Mouse (Mus musculus): Measurements from ENCODE around the gene Acads.
"Not testable (repeated sequence)": the region's sequence is repeated elsewhere in the genome, so short reads cannot be mapped to it uniquely, and the experiment has no call there.

Acads gene

DNA sequence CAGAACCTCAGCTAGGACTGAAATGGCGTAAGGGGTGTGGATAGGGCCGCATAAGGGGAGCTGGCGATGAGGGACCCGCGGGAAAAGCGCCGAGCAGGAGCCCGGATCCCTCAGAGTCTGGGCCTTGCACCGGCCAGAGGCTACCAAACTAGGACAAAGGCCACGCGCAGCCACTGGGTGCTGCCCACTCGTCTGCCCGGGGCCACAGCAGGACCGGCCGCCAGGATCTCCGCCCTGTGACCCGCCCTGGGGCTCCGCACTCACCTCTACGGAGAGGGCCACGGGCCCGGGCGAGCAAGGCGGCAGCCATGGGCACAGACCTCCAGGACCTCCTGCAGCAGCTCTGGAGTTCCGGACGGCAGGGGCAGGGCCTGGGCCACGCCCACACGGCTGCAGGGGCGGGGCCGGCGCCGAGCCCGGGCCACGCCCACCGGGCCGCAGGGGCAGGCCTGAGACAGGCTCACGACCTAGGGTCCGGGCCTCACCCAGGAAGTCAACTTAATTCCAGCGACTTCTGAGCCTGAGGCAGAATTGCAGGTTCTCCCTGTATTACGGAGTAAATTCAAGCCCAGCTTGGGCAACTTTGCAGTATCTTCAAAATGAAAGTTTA, at the start of gene Acads:
TSS of gene Acads (minus strand) at position 386 of the 610 bp plus-strand sequence.
- peak; percentile 83 to 89 for DNase-seq (ENCODE audit: low spot score in 2 of 2)

DNA sequence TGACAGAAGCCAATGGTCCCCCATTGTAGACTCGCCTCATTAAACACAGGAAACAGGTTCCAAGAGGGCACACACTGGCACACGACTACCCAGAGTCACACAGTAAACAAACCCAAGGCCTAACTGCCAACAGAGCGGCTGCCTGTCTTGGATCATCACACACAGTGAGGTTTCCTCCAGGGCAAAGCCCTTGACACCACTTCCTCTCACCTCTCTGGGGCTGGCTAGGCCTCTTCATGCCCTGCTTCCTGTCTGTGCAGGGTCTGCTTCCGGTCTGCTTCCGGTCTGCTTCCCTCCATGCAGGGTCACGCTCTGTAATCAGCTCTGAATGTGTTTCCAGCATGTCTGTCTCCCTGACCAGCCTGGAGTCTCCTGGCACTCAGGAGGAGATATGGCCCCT, 48.2 kb upstream of the Acads start:
- DNase-seq (ENCODE audit: low spot score in 2 of 2), result peak; percentile 80 to 81

DNA sequence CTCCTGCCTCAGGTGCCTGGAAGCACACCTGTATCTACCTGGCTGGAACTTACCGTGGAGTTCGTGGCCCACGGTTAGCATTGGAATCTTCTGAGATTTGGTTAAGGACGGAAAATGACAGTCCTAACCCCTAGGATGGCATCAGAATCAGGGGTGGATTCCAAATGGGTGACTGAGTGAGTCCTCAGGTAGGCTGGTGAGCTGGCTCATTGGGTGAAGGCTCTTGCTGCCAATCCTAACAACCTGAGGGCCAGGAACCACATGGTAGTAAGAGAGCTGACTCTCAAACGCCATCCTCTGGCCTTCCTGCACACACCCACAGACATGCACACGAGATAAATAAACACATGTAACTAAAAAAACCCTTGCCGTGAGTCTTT, 47.7 kb upstream of the Acads start:
- DNase-seq (ENCODE audit: low spot score in 2 of 2), result no peak

DNA sequence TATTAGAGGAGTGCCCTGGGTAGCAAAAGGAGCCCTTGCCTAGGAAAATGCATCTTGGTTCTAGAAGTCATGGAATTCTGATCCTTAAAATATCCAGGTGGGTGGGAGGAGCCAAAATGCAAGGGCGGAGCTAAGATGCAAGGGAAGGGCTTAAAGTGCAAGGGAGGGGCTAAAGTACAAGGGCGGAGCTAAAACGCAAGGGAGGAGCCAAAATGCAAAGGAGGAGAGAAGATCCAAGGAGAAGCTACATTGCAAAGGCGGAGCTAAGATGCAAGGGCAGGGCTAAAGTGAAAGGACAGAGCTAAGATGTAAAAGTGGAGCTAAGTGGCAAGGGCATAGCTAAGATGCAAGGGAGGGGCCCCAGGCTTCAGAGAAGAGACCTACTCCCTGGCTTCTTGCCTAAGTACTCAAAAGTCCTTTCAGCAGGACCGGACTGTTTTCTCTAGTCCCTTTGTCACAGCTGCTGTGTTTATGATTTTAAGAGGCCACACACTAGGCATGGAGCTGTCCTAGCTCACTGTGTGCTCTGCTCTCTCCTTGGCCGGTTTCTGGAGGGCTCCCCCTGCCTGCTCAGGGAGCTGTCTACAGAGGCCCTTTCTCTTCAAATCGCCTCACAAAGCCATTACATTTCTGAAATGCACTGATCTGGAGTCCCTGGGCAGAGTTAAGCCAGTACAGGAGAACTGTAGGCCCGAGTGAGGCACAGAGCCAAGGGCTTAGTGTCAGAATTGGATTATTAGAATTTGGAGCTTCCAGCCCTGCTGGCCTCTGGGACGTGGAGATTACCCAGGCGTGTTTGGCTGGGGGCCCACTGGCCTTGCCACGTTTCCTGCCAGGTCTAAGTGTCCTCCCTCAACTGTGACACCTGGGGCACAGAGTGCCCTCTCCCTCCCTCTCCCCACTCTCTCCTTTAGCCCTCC, 47.0 kb upstream of the Acads start:
- DNase-seq (ENCODE audit: low spot score in 2 of 2), result no peak

DNA sequence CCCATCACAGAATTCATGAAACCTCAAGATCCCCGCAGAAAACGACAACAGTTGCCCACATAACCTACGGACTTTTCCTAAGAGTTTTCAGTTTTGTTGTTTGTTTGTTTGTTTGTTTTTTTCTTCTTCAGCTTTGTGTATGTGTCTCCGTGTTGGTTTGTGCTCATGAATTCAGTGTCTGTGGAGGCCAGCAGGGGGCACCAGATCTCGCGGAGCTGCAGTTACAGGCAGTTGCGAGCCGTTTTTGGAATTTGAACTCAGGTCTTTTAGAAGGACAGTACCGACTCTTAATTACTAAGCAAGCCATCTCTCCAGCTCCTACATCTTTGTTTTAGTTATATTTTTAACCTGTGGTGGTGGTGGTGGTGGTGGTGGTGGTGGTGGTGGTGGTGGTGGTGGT, 46.2 kb upstream of the Acads start:
- DNase-seq (ENCODE audit: low spot score in 2 of 2), result no peak

DNA sequence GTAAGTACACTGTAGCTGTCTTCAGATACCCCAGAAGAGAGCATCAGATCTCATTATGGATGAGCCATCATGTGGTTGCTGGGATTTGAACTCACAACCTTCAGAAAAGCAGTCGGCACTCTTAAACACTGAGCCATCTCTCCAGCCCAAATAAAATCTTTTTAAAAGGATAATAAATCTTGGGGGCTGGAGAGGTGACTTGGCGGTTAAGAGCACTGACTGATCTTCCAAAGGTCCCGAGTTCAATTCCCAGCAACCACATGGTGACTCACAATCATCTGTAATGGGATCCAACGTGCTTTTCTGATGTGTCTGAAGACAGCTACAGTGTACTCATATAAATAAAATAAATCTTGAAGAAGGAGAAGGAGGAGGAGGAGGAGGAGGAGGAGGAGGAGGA, 45.3 kb upstream of the Acads start:
- DNase-seq (ENCODE audit: low spot score in 2 of 2), result not testable (repeated sequence)

DNA sequence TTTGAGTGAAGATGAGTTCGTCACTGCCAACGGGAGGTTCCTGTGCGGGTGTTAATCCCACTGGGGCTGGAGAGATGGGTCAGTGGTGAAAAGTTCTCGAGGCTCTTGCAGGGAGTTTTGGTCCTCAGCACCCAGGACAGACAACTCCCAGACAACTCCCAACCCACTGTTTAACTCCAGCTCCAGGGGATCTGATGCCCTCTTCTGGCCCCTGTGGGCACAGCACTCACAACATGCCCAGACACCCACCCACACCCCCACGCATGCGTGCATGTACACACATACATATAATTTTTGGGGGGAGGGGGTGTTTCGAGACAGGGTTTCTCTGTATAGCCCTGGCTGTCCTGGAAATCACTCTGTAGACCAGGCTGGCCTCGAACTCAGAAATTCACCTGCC, 44.4 kb upstream of the Acads start:
- DNase-seq (ENCODE audit: low spot score in 2 of 2), result peak; percentile 61 to 69

DNA sequence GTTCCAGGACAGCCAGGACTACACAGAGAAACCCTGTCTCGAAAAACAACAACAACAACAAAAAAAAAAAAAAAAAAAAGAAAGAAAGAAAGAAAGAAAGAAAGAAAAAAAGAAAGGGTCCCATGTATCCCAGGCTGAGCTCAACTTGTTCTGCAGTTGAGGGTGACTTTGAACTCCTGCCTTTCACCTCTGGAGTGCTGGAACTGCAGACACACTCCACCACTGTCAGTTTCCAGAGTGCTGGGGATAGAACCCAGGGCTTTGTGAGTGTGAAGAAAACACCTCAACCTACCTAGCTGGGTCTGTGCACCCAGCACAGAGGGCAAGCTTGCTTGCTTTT, 42.8 kb upstream of the Acads start:
- DNase-seq (ENCODE audit: low spot score in 2 of 2), result not testable (repeated sequence)

DNA sequence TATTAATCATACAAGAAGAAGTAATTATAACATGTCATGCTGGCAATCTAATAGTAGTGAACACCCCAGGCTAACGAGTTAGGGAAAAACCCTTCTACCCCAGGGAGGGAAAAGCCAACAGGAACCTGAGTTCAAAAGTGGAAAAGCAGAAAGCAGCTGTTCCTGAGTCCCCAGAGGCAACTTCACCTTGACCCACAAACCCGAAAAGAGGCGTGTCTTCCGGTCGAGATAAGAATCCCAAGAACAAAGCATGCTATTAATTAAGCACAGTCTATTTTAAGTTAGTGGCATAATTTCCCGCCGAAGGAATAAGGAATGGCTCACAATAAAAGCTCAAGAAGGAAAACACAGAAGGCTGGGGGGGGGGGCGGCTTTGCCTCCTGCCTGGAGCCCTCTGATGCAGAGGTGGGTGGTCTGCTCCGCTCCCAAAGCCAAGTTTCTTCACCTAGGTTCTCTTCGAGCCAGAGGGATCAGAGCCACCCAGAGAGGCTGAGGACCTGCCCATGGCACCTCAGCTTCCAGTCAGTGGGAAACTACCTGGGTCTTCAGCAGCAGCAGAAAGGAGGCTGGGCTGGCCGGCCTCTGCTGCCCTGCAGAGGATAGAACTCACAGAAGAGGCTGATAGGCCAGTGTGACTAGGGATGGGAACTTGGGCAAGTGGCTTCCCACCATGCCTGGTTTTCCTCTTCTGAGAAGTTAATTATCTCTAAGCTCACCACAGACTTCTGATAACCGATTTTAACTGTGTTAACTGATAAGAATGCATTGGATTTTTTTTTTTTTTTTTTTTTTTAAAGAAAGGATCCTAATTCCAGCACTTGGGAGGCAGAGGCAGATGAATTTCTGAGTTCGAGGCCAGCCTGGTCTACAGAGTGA, 42.2 kb upstream of the Acads start:
- no peak for DNase-seq (ENCODE audit: low spot score in 2 of 2)

DNA sequence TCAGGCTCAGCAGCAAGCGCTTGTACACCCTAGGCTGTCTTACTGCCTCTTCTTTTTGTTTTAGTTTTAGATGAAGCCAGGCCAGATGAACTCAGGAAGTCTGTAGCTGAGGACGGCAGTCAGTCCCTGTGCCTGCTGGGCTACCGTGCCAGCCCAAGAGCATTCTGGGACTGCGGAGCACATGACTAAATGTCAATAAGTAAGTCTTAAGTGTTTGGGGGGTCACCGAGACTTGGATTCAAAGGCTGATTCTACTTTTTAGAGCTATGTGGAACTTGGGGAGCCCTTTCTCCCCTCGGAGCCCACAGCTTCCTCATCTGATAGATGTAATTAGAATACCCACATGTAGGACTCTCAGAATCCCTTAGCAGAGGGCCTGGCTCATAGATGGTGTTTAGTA, 41.5 kb upstream of the Acads start:
- DNase-seq (ENCODE audit: low spot score in 2 of 2), result no peak

DNA sequence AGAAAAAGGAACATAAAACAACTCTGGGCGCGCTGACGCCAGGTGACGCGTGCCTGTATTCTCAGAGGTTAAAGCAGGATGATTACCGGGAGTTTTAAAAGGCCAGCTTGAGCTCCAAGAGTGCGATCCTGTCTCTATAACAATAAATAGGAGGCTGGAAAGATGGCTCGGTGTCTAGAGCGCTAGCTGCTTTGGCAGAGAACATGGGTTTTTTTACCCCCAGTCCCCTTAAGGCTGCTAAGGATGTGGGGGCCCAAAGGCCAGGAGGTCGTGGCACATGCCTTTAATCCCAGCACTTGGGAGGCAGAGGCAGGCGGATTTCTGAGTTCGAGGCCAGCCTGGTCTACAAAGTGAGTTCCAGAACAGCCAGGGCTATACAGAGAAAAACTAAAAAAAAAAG, 40.0 kb upstream of the Acads start:
- DNase-seq (ENCODE audit: low spot score in 2 of 2), result no peak

DNA sequence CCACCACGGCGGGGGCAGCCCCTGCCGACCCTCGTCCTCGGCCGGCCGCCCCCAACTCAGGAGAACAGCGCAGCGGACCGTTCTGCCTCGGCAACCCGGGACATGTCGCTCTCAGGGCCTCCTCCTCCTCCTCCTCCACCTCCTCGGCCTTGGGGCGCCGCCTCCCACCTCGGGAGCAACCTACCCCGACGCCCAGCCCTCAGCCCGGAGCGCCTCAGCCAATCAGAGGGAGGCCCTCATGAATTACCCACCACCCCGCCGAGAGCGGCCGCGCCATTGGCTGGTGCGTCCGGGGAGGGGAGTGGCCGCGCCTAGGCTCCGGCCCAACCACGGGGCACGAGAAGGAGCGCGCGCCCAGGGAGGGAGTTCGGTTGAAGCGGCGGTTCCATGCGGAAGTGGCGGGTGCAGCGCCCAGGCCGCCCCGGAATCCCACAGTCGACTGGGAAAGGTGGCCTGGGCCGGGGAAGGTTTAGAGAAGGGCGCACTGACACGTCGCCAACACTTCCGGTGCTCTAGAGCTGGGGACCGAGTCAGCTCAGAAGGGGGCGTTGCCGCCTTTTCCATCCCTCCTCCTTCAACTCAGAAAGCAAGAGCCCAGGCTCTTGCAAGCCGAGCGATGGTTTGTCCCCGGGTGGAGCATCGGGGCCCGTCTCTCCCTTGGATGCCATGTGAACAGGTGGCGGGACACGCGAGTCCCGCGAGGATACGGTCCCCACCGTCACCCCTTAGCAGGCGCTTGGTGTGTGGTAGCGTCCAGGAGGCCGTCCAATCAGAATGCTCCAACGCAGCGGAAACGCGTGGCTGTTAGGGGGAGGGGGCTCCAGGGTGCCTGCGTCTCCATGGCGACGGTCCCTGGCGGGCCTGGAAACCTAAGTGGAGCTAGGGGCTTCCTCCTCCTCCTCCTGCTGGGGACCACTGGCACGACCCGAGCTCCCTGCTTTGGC, 39.2 kb upstream of the Acads start, which contains the start of gene Mlec:
TSS of gene Mlec (minus strand) at position 140 of the 944 bp plus-strand sequence.
- peak; percentile 98 to 100 for DNase-seq (ENCODE audit: low spot score in 2 of 2)

DNA sequence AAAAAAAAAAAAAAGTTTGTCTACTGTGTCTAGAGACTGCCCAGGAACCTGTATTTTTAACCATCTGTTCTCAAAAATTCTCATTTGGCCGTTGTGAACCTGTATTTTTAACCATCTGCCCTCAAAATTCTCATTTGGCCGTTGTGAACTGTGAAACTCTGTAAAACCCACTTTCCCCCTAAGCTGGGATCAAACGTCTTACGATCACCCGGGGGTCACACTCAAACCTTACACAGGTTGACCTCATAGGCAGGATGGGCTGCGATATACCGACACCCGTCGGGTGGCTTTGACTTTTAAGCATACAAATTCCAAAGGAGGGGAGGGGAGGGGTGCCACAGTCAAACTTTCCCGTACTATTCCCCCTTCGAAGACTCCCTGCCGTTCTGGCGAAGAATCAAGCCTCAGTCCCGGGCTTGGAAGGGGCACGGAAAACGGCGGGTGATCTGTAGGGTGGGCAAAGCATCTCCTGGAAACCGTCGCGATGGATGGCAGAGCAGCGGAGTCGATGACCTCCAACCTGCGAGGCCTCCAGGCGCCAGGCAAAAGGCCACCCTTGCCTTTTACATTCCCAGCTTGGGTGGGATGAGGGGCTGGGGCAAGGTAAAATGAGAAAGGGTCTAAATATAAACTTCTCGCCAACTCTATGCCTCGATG, 37.9 kb upstream of the Acads start:
- peak; percentile 34 to 37 for DNase-seq (ENCODE audit: low spot score in 2 of 2)

DNA sequence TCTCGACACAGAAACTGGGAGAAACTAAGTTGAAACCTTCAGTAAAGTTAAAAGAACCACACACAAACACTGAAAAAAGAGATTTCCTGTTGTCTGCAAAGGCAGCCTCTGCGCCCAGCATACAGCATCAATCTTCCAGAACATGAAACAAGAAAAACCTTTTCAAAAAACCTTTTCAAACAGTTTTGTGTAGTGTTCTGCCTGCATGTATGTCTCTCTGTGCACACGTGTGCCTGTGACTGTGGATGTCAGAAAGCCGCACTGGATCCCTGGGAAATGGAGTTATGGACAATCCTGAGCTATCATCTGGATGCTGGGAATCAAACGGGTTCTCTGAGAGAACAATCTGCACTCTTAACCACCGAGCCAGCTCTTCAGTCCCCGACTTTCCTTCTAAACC, 37.3 kb upstream of the Acads start:
- DNase-seq (ENCODE audit: low spot score in 2 of 2), result peak in 1 of 2 experiments; percentile 28

DNA sequence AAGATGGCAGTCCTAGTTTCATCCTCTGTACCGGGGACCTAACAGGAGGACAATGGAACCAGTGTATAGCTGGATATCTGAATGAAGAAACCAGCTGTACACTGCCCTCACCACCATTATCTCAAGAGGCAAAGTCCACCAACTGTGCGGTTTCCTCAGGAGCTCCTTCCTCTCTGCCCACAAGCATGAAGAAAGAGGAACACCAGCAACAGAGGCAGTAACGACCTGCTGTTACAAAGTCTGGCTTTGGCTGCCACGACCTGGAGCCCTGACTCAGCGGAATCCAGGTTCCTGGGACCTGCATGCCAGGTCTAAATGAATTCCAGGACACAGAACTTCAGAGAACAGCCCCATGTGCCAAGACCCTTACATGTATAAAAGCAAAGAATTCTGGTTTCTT, 36.7 kb upstream of the Acads start:
- no peak for DNase-seq (ENCODE audit: low spot score in 2 of 2)

DNA sequence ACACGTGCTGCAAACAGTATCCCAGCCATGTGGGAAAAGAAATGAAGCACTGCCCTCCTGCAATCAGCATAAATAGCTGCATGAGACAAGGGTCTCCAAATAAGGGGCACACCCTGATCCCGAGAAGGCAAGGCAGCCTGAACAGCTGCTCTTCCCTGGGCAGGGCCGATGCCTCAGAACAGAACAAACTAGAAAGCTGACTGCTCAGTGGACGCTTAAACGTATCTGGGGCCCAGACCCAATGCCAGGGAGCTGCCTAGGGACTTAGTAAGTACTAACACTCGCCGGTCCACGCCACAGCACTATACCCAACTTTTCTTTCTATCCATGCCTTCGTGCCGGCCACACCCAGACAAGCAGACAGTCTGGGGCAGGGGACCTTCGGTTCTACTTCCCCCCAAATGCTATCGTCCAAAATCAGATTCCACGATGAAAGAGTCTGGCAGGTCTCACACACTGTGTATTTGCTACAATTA, 36.0 kb upstream of the Acads start:
- no peak for DNase-seq (ENCODE audit: low spot score in 2 of 2)

DNA sequence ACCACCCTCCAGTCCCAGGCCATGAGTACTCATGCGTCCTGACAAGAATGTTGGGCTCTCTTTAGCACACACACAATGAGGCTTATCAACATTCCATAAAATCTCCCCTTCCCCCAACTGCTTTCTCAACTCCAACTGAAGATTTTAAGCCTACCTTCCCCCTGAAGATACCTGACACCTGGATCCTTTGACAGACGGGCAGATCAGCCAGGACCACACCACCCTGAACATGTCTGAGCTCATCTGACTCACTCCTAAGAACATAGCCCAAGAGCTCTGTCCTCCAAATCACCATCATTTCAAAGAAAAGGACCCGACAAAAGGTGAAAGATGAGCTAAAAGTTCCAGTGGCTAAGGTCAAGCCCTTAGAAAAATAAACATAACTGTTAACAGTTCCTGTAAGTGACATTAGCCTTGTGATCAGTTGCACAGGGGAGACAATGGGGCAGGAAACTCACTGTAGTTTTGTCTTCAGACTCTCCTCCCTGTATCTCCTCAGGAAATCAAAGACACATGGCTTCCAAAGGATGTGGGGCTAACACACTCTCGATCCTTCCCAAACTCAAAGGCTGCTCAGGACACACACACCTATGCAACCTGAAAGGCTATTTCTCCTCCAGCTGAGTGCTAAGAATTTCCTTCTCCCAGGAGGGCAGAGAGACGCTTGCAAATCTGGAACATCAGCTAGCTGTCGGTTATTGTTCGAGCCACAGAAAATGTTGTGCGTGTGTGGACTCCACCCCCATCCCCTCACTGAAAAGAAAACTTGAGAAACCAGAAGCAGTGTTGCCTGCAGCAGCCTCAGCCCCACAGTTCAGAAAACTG, 33.2 kb upstream of the Acads start:
- no peak for DNase-seq (ENCODE audit: low spot score in 2 of 2)

DNA sequence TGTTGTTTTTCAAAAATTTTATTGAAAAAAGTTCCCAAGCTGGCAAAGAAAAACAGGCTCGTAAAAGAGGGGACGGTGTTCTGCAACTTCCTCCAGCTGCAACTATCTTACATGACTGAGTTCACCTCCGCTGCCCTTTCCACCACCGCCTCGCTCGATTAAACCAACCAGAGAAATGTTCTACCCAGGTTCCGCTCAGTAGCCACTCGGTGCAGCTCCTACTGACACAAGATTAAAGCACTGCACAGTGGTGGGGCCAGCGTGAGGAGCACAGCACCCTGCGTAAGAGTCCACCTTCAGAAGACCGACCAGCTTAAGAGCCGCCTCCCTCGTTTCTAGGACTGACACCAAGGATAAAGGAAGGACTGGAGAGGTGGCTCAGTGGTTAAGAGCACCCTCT, 32.3 kb upstream of the Acads start:
- DNase-seq (ENCODE audit: low spot score in 2 of 2), result no peak

DNA sequence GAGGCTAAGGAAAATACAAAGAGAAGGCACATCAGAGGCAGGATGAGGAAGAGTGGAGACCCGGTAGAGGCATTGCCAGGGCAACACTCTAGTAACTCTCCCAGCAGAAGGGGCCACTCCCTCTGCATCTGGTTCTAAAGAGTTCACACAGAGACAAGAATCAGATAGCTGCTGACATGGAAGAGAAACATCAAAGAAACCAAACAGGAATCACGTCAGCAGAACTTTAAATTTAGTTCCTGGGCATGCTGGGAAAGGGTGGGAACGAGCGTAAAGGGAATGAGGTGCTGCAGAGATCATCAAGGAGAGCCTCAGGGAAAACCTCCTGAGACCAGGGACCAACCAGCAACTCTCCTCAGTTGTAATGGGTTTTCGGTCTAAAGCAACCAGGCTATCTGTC, 31.8 kb upstream of the Acads start:
- no peak for DNase-seq (ENCODE audit: low spot score in 2 of 2)
